Mouse (Mus musculus) spleen, embryonic (tissue): Measurements from ENCODE around the gene Scnn1b.

Experiments used
- CTCF ChIA-PET: fragments of 350-600 bp; sonication (Branson Sonifier 250); formaldehyde crosslinking; loops from one replicate; lab custom pipeline; 2022; lab: Charles Lee

Gene Scnn1b

GRCm38 (mm10) chr7:121963883-121964398 is 99.1 kb downstream of the Scnn1b start:
- CTCF ChIA-PET = interaction anchor here (0.7 kb wide), 1 partner anchor 141 kb away, joined by 4 read pairs; no protein-coding TSS in a partner anchor

GRCm38 (mm10) chr7:121966169-121966568 is 101.3 kb downstream of the Scnn1b start:
- CTCF ChIA-PET = no interaction called here
